Mouse (Mus musculus): ENCODE measurements around the gene Chmp1a.
A peak's percentile ranks its signal among the peaks of the same experiment; 100 is the strongest.
"Not testable (repeated sequence)": the region's sequence is repeated elsewhere in the genome, so short reads cannot be mapped to it uniquely, and the experiment has no call there.

The Chmp1a gene

GRCm38 (mm10) chr8:123232553-123232952, 20.0 kb upstream of the Chmp1a start:
- DNase-seq (ENCODE audit: low read depth, low spot score), result no peak

DNA sequence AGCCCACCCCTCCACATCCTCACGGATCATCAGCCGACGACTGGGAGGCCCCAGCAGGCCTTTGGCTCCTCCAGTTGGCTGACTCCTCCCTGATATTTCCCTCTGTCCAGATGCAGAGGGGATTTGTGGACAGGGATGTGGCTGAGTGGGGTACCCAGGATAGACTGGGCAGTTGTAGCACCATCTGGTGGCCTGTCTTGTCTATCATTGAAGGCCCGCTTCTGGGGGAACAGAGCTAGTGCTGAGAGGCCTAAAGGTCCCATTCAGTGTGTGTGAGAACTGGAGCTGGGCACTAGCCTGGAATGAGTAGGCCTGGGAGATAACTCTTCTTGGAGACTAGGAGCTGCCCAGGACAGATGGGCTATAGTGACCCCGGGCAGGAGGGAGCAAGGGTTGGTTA, 19.2 kb upstream of the Chmp1a start:
- no peak for DNase-seq (ENCODE audit: low read depth, low spot score)

- not testable (repeated sequence) for DNase-seq (ENCODE audit: low read depth, low spot score)
Measured at GRCm38 (mm10) chr8:123230326-123230725, 17.8 kb upstream of the Chmp1a start.

DNA sequence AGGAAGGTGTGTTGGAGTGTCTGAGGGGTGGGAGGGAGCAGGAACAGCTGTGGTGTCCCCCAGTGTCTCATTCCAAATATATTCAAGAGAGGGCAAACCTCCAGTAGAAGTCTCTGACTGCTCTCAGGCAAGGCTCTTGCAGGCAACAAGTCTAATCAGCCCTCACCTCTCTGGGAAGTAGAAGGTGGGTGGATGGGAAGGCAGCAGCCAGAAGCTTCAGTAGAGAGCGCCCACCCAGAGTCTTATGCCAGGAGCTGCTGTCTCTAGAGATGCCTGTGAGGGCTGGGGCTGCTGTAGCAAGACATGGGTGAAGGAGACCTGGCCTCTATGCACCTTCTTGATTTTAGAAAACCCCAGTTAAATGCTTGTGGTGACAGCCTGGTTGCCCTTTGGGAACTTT, 15.9 kb upstream of the Chmp1a start:
- DNase-seq (ENCODE audit: low read depth, low spot score), result no peak

- DNase-seq (ENCODE audit: low read depth, low spot score), result peak; percentile 90
Measured at GRCm38 (mm10) chr8:123224278-123225266, 12.0 kb upstream of the Chmp1a start, which contains the start of gene Cdk10. Gene Cdk10, plus strand, starts transcription at chr8:123224842.

- no peak for DNase-seq (ENCODE audit: low read depth, low spot score)
Measured at GRCm38 (mm10) chr8:123220917-123221316, 8.4 kb upstream of the Chmp1a start.

DNA sequence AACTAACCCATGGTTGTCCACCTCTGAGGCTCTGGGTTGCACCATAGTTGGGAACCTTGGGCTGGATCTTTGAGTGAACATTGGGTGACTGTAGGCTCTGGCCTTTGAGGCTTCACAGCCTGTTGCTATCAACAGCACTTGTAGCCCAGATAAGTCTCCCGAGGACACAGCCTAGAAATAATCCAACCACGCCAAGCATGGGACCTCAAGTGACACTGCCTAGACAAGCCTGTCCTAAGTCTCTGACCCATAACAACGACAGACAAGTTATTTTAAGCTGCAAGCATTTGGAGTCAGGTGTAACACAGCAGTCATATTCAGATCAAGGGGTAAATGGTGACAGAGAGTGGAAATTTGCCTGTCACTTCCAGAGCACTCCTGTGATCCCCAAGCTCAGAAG, 2.9 kb upstream of the Chmp1a start:
- no peak for DNase-seq (ENCODE audit: low read depth, low spot score)

DNA sequence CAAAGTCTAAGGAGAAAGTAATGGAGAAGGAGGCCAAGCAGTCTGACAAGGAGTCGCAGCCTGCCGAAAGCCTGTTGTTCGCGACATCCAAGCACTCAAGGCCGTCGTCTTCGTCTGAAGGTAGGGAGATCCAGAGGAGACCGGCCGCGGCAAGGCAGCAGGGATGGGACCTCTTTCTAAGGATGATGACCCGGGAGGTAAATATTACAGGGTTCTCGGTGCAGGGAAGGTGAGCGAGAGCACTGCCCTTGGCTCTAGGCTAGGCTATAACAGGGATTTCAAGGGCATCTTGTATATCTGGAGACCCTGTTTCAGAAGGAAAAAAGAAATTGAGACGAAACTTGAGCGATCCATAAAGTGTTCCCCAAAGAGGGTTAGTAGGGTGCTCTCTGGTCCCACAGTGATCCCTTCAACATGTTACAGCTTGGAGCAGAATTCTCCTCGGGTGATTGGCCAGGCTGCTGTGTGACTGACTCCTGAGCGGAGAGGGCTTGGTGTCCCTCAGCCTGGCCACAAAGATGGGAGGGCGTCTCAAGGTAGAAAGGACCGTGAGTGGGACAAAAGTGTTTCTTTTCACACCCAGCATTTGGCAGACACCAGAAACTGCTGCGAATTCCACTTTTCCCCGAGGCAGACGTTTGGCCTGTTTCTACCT, 682 bp upstream of the Chmp1a start:
- DNase-seq (ENCODE audit: low read depth, low spot score), result no peak

DNA sequence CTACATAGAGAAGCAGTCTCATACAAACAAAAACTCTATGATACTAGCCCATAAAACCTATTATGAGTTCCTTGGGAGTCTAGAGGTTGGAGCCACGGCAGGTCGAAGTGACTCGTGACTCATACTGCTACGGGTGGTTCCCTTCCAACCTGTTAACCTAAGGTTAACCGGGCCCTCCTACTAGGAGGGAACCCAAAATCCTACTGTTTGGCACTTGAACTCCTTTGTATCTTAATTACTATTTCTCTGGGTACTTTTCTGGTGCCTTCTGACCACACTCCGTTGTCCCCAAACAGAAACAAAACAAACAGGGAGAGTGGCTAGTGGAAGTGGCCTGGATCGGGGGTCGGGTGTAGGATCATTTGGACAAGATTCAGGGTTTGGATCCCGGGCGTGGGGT, 687 bp downstream of the Chmp1a start:
- no peak for DNase-seq (ENCODE audit: low read depth, low spot score)

GRCm38 (mm10) chr8:123203571-123203970, 9.0 kb downstream of the Chmp1a start:
- no peak for DNase-seq (ENCODE audit: low read depth, low spot score)

DNA sequence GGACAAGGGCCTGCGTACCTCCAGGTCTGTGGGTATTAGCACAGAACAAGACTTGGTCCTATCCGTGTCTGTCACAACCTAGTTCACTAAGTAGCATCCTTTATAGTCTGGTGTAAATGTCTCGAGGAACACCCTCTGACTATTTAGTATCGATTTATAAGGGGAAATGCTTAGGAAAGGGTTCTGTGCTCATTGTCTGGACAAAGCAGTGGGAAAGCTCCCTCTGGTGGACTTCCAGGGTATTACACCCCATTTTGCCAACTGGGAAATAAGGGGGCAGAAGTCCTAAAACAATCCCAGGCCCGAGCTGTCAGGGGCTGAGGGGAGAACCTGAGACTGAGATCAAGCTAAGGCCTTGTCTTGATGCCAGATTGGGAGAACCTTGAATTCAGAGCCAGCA, 10.3 kb downstream of the Chmp1a start:
- no peak for DNase-seq (ENCODE audit: low read depth, low spot score)

DNA sequence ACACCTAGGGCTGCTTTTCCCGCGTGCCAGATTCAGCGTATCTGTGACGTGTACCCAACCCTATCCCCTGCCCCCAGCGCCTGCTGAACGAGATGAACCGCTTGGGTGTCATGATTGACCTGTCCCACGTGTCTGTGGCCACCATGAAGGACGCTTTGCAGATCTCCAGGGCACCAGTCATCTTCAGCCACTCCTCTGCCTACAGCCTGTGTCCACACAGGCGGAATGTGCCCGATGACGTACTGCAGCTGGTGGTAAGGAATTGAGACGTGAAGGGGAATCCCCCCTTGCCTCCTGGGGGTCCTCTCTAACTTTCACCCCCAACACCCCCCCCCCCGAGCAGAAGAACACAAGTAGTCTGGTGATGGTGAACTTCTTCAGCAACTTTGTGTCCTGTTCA, 12.7 kb downstream of the Chmp1a start:
- DNase-seq (ENCODE audit: low read depth, low spot score), result no peak

- DNase-seq (ENCODE audit: low read depth, low spot score), result not testable (repeated sequence)
Measured at GRCm38 (mm10) chr8:123197016-123197415, 15.5 kb downstream of the Chmp1a start.

DNA sequence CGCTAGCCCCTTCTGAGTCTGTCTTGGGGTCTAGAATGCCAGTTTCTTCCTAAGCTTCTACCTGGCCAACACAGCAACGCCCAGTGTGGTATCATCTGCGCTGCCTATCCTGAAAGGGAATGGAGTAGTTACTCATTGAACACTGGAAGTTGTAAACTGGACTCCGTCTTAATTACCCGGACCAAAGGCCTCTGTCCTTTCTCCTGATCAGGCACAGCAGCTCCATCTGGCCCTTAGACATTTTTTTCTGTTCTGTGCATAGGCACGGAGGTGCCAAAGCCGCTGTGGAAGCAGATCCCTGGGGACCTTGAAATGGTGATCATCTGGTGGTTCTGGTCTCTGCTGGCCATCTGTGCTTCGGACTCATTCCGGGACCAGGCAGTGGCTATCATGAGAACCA, 18.8 kb downstream of the Chmp1a start:
- DNase-seq (ENCODE audit: low read depth, low spot score), result no peak

GRCm38 (mm10) chr8:123191908-123192307, 20.7 kb downstream of the Chmp1a start:
- DNase-seq (ENCODE audit: low read depth, low spot score), result no peak

GRCm38 (mm10) chr8:123190678-123191077, 21.9 kb downstream of the Chmp1a start:
- DNase-seq (ENCODE audit: low read depth, low spot score), result peak; percentile 79

- DNase-seq (ENCODE audit: low read depth, low spot score), result no peak
Measured at GRCm38 (mm10) chr8:123188841-123189240, 23.7 kb downstream of the Chmp1a start.

DNA sequence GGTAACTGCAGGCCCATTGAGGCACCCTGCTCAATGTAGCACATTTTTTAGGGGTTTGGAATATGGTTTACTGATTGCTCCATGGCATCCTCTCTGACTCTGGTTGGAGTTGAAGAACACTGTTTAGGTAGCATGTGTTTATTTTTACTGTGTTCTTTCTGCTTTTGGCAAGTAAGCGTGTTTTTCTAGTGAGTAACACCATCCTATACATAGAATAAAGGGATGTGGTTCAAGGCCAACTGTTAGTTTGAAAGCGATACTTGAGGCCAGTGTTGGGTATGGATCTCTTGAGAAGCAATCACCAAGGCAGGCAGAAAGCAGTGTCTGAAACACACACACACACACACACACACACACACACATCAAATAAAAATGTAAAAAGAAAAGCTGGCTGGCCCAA, 24.6 kb downstream of the Chmp1a start:
- no peak for DNase-seq (ENCODE audit: low read depth, low spot score)

DNA sequence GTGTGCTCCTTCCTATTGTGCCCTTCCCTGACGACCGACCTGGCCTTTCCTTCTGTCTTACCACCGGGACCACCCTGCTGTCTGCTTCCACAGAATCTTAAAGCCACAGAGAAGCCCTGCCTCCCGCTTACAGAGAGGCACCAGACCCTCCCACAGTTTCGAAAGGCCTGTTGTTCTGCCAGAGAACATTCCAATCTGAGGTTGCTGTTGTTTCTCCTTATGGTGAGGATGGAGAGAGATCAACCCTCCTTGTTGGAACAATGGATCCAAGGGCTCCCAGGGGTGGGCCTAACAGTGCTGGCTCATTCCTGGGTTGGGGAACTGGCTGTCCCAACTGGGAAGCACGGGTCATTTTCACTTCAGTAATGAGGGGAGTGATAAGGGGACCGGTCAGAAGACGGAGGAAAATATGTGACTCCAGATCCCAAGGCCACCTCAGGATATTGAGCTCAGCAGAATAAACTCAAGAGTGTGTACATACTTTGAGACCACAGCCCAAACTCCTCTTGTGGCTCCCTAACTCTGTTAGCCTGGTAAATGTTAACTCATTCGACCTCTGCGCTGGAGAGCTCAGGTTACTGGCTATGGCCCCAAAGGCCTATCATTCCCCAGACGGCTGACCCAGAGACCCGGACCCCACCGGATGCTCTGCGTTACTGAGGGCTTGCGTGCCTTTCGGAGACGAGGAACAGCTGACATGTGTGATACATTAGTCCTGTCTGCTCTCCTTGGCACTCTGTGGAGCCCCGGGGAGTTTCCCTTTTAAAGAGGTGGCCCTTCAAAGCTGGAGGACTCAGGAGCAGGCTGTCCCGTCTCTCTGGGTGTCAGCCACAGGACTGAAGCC, 26.8 kb downstream of the Chmp1a start, which contains the start of gene Dpep1:
Gene Dpep1, plus strand, starts transcription at position 677 of the 844 bp plus-strand sequence.
- no peak for DNase-seq (ENCODE audit: low read depth, low spot score)

GRCm38 (mm10) chr8:123181391-123181790, 31.2 kb downstream of the Chmp1a start:
- DNase-seq (ENCODE audit: low read depth, low spot score), result no peak

GRCm38 (mm10) chr8:123157888-123158465, 54.6 kb downstream of the Chmp1a start, which contains the start of gene Sult5a1:
Gene Sult5a1, minus strand, starts transcription at chr8:123158315.
- no peak for DNase-seq (ENCODE audit: low read depth, low spot score)

All from telencephalon, adult 2 months (tissue).